Mouse (Mus musculus) neural tube, embryonic 13.5 days (tissue): ENCODE measurements at regions not wholly inside any gene's neighbourhood (a gene's known extent, or its start where the extent isn't known, plus 50 kb on each side); places are given as distances from the start of the nearest gene placed in this dataset.

Experiments used
- ATAC-seq: fragments of 200-750 bp; cut with Nextera tagmentation; 2 replicates; pipeline ENCODE4 v1.8.0; 2017; ENCODE audit warnings: low read depth, mild to moderate bottlenecking, moderate TSS enrichment, moderate library complexity
- H3K27ac ChIP-seq: fragments of 300-500 bp; sonication (generic); replicated peaks from 2 replicates; pipeline ENCODE4 v1.5.1; 2015; ENCODE audit warnings: moderate library complexity, mild to moderate bottlenecking, inconsistent platforms
- H3K27me3 ChIP-seq: fragments of 300-500 bp; sonication (generic); 2 replicates; pipeline ENCODE4 v1.6.1; 2015; ENCODE audit warnings: mild to moderate bottlenecking, inconsistent platforms
- H3K36me3 ChIP-seq: fragments of 300-500 bp; sonication (generic); 2 replicates; pipeline ENCODE4 v1.6.1; 2015; ENCODE audit warnings: mild to moderate bottlenecking, inconsistent platforms
- H3K4me1 ChIP-seq: fragments of 300-500 bp; sonication (generic); replicated peaks from 2 replicates; pipeline ENCODE4 v1.6.1; 2015; ENCODE audit warnings: inconsistent platforms
- H3K4me2 ChIP-seq: fragments of 300-500 bp; sonication (generic); 2 replicates; pipeline ENCODE4 v1.6.1; 2015; ENCODE audit warnings: inconsistent platforms, mild to moderate bottlenecking, moderate library complexity
- H3K4me3 ChIP-seq: fragments of 300-500 bp; sonication (generic); 2 replicates; pipeline ENCODE4 v1.5.1; 2015; ENCODE audit warnings: mild to moderate bottlenecking, inconsistent platforms
- H3K9ac ChIP-seq: fragments of 300-500 bp; sonication (generic); 2 replicates; pipeline ENCODE4 v1.6.1; 2015; ENCODE audit warnings: moderate library complexity, mild to moderate bottlenecking, inconsistent platforms
- H3K9me3 ChIP-seq: fragments of 300-500 bp; sonication (generic); 2 replicates; pipeline ENCODE4 v1.6.1; 2016; ENCODE audit warnings: inconsistent platforms
- WGBS: fragments of 180-500 bp; shearing (Covaris S2); methylation state at CpG from one replicate; pipeline ENCODE4 v1.1.7; 2015; 5-methylcytosine and 5-hydroxymethylcytosine counted together

- whole genome bisulfite sequencing: 2% methylated on average over 3 of the region's 3 CpGs
- no peak overlapping the region for H3K4me3 ChIP-seq
- no peaks in the 10 kb centered on the region for H3K9me3 ChIP-seq
- H3K4me2 ChIP-seq: peak overlapping the region; percentile 11; the same call in 1 of the 2 replicates
- H3K4me1 ChIP-seq: peaks cover 11% of the 10 kb centered on the region
- H3K27me3 ChIP-seq: no peaks in the 10 kb centered on the region
- no peak overlapping the region for H3K9ac ChIP-seq
- no peaks in the 10 kb centered on the region for H3K36me3 ChIP-seq
- ATAC-seq: peak; percentile 85
- peak overlapping the region; percentile 67; the same call in 1 of the 2 replicates for H3K27ac ChIP-seq
These were observed 165.2 kb upstream of the Atp2b1 start for GRCm38 (mm10) chr10:98748856-98749583.

GRCm38 (mm10) chr10:98749584-98749947 lies 164.6 kb upstream of the Atp2b1 start:
- Histone ChIP-seq H3K27ac (no peak overlapping the region), H3K36me3 (no peaks in the 10 kb centered on the region), H3K4me3 (no peak overlapping the region), H3K4me1 (peaks cover 11% of the 10 kb centered on the region), H3K4me2 (no peak overlapping the region), H3K9me3 (no peaks in the 10 kb centered on the region), H3K27me3 (no peaks in the 10 kb centered on the region), H3K9ac (no peak overlapping the region)
- no peak for ATAC-seq
- 43% methylated on average over 4 of the region's 4 CpGs for WGBS

DNA sequence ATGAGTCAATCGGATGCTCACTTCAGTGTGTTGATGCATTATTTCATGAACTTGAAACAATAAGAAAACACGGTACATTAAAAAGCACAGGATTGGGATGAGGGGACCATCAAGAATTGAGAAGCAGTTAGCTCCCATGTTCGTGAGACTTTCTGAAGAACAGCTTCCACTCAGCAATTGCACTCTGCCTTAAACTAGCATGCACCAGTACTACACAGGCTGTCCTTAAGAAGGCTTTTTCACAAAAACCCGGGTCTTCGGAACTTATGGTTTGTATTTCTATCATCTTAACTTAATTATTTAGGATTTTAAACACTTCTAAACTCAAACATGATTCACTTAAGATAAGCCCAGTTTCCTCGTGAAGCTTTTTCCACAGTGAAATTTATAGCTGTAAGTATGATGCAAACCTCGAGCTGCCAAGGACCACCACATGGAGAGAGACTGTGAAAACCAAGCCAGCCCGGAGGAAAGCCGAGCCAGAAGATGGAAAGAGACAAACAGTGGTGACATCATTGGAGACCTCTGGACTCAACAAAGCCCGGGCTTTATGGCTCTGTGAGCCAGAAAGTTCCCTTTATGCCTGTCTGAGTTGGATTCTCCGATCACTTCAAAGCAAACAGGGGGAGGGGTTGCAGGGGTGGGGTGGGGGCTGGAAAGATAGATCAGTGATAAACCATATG lies 162.7 kb upstream of the Atp2b1 start:
- ATAC-seq: no peak
- no peak overlapping the region for H3K4me2 ChIP-seq

GRCm38 (mm10) chr10:98761080-98761479 lies 153.1 kb upstream of the Atp2b1 start:
- H3K4me2 ChIP-seq: no peak overlapping the region
- no peak overlapping the region for H3K9ac ChIP-seq
- H3K27ac ChIP-seq: no peak overlapping the region
- H3K4me3 ChIP-seq: no peak overlapping the region
- no peak for ATAC-seq
- 0 out of 2 replicates have a peak, but pooled peaks cover 10% of the 10 kb centered on the region for H3K9me3 ChIP-seq
- no peaks in the 10 kb centered on the region for H3K36me3 ChIP-seq
- 0 out of 2 replicates have a peak, but pooled peaks cover 4% of the 10 kb centered on the region for H3K4me1 ChIP-seq
- no peaks in the 10 kb centered on the region for H3K27me3 ChIP-seq

More for the DNA sequence above, 162.7 kb upstream of the Atp2b1 start:
- Histone ChIP-seq H3K9ac (no peak overlapping the region), H3K9me3 (no peaks in the 10 kb centered on the region), H3K4me1 (peaks cover 11% of the 10 kb centered on the region), H3K27ac (no peak overlapping the region), H3K36me3 (no peaks in the 10 kb centered on the region), H3K27me3 (no peaks in the 10 kb centered on the region), H3K4me3 (no peak overlapping the region)
- WGBS: 47% methylated on average over 11 of the region's 11 CpGs

DNA sequence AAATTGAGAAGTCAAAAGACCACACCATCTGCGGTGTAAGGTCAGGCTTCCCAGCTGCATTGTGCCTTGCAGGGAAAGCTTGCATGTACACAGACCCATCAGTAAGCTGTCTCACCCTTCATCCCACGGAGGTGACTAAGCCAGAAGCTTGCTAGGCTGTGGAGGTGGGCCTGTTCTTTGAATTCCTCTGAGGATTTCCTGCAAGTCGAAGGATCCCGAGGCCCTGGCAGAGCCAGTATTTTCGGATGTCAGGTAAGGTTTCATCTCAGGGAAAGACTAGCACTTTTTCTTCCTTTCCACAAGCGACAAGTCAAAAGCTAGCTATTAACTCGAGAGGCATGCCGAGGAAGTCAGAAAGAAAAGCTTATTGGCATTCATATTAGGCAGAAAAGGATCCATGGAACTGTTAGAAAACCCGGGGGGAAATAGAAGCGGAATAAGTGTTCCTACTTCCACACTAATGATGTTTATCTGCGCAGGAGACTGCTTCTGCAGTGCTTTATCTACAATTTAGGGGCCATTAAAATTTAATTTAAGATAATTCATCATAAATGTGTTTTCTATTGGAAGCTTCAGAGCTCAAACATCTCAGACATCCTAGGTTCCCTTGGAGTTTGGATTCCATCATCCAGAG lies 148.3 kb upstream of the Atp2b1 start:
- Histone ChIP-seq H3K4me2 (no peak overlapping the region), H3K36me3 (no peaks in the 10 kb centered on the region), H3K9me3 (0 out of 2 replicates have a peak, but pooled peaks cover 10% of the 10 kb centered on the region), H3K4me1 (0 out of 2 replicates have a peak, but pooled peaks cover 9% of the 10 kb centered on the region), H3K27me3 (no peaks in the 10 kb centered on the region), H3K9ac (no peak overlapping the region), H3K4me3 (no peak overlapping the region), H3K27ac (peak overlapping the region; percentile 52)
- no peak for ATAC-seq
- 63% methylated on average over 11 of the region's 11 CpGs for WGBS

DNA sequence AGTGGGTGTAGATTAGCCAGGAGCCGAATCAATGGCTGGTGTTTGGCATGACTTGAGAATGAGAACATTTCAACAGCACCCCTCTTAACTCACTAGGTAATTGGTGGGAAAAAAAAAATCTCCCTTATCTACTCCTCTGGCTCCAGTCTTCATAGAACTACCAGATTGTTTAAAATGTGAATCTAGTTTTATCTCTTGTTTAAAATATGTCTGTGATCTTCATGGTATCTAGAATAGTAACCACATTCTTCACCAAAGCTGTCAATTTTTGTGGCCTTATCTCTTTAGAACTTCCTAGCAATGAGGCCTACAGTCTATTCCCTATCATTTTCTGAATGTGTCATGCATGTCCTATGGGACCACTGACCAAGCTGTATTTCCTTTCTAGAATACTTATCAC lies 134.4 kb upstream of the Atp2b1 start:
- Histone ChIP-seq H3K4me1 (no peaks in the 10 kb centered on the region), H3K27ac (no peak overlapping the region), H3K4me2 (no peak overlapping the region), H3K4me3 (no peak overlapping the region), H3K9ac (no peak overlapping the region), H3K27me3 (no peaks in the 10 kb centered on the region), H3K36me3 (no peaks in the 10 kb centered on the region), H3K9me3 (no peaks in the 10 kb centered on the region)
- WGBS: 94% methylated on average over 1 of the region's 1 CpGs
- ATAC-seq: no peak

DNA sequence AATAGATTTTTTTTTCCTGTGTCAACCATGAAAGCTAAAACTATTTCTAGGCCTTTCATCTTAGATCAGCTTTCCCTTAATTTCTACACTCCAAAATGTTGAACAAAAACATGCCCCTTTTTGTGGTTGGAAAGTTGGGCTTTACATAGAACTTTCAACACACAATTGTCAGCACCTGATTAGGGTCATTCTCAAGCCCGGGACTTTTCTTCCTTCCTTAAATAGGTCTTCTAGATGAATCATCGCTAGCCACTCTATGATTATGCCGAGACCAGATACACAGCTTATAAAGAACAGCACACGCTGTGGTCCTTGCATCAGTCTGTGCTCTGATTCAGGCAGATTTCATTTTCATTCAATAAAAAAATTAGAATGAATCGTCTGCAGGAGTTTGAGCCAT lies 133.3 kb upstream of the Atp2b1 start:
- Histone ChIP-seq H3K4me2 (no peak overlapping the region), H3K9ac (no peak overlapping the region), H3K27me3 (no peaks in the 10 kb centered on the region), H3K27ac (no peak overlapping the region), H3K36me3 (no peaks in the 10 kb centered on the region), H3K4me1 (no peaks in the 10 kb centered on the region), H3K4me3 (no peak overlapping the region), H3K9me3 (no peaks in the 10 kb centered on the region)
- WGBS: 94% methylated on average over 5 of the region's 5 CpGs
- ATAC-seq: no peak

- no peak overlapping the region for H3K27ac ChIP-seq
- no peaks in the 10 kb centered on the region for H3K36me3 ChIP-seq
- no peak overlapping the region for H3K4me2 ChIP-seq
- H3K4me1 ChIP-seq: no peaks in the 10 kb centered on the region
- no peak for ATAC-seq
- H3K9me3 ChIP-seq: no peaks in the 10 kb centered on the region
- WGBS: 28% methylated on average over 3 of the region's 3 CpGs
- no peak overlapping the region for H3K4me3 ChIP-seq
- no peak overlapping the region for H3K9ac ChIP-seq
- no peaks in the 10 kb centered on the region for H3K27me3 ChIP-seq
These were observed 132.3 kb upstream of the Atp2b1 start for GRCm38 (mm10) chr10:98781888-98782351.

GRCm38 (mm10) chr10:98785411-98785810 lies 128.8 kb upstream of the Atp2b1 start:
- Histone ChIP-seq H3K9me3 (no peaks in the 10 kb centered on the region), H3K4me2 (no peak overlapping the region), H3K4me3 (no peak overlapping the region), H3K36me3 (no peaks in the 10 kb centered on the region), H3K27me3 (no peaks in the 10 kb centered on the region), H3K27ac (no peak overlapping the region), H3K4me1 (0 out of 2 replicates have a peak, but pooled peaks cover 3% of the 10 kb centered on the region), H3K9ac (no peak overlapping the region)
- WGBS: 91% methylated on average over 1 of the region's 1 CpGs
- ATAC-seq: no peak

- no peak for ATAC-seq
- no peak overlapping the region for H3K4me2 ChIP-seq
- no peaks in the 10 kb centered on the region for H3K9me3 ChIP-seq
- no peaks in the 10 kb centered on the region for H3K27me3 ChIP-seq
- H3K27ac ChIP-seq: no peak overlapping the region
- H3K4me1 ChIP-seq: 0 out of 2 replicates have a peak, but pooled peaks cover 3% of the 10 kb centered on the region
- H3K36me3 ChIP-seq: no peaks in the 10 kb centered on the region
- H3K9ac ChIP-seq: no peak overlapping the region
- no peak overlapping the region for H3K4me3 ChIP-seq
- WGBS: 76% methylated on average over 4 of the region's 4 CpGs
These were observed 128.1 kb upstream of the Atp2b1 start for GRCm38 (mm10) chr10:98786089-98786488.

DNA sequence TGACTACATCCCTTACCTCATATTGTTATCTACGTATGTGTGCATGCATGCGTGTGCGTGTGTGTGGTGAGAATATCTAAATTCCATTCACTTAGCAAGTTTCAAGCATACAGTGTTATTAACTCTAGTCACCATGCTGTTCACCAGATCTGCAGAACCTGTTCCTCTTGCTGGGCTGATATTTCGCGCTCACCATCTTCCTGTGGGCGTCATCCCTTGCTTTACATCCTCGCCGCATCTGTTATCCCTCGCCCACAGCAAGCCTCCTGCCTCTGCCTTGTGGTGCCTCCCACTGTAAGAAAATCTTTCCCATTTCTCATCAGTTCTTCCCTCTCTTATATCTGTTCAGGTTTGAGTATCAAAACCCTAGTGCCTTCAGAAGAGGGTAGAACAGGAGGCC lies 124.4 kb upstream of the Atp2b1 start:
- WGBS: 84% methylated on average over 9 of the region's 9 CpGs
- Histone ChIP-seq H3K36me3 (no peaks in the 10 kb centered on the region), H3K27ac (no peak overlapping the region), H3K4me1 (0 out of 2 replicates have a peak, but pooled peaks cover 3% of the 10 kb centered on the region), H3K27me3 (no peaks in the 10 kb centered on the region), H3K9me3 (no peaks in the 10 kb centered on the region), H3K4me2 (no peak overlapping the region), H3K4me3 (no peak overlapping the region), H3K9ac (no peak overlapping the region)
- no peak for ATAC-seq

GRCm38 (mm10) chr10:98790456-98790855 lies 123.8 kb upstream of the Atp2b1 start:
- no peak for ATAC-seq
- no peak overlapping the region for H3K4me3 ChIP-seq
- 94% methylated on average over 3 of the region's 3 CpGs for WGBS
- H3K27me3 ChIP-seq: no peaks in the 10 kb centered on the region
- H3K9ac ChIP-seq: no peak overlapping the region
- H3K27ac ChIP-seq: no peak overlapping the region
- no peaks in the 10 kb centered on the region for H3K36me3 ChIP-seq
- 0 out of 2 replicates have a peak, but pooled peaks cover 3% of the 10 kb centered on the region for H3K4me1 ChIP-seq
- no peak overlapping the region for H3K4me2 ChIP-seq
- H3K9me3 ChIP-seq: no peaks in the 10 kb centered on the region
